Mouse (Mus musculus): ENCODE data around the gene Cwf19l1. TPM values are rescaled to one million over a fixed set of nuclear protein-coding genes. Genes with fewer than 3 reads are reported as not detected.
A peak's percentile ranks its signal among the peaks of the same experiment; 100 is the strongest.
"Not testable (repeated sequence)": the region's sequence is repeated elsewhere in the genome, so short reads cannot be mapped to it uniquely, and the experiment has no call there.

The Cwf19l1 gene
- polyA plus RNA-seq, 1 experiment from 2014 or later: 42.1 TPM

GRCm38 (mm10) chr19:44146568-44146879 is 10.8 kb upstream of the Cwf19l1 start:
- 60% methylated on average over 9 of the region's 9 CpGs for WGBS
- ATAC-seq (ENCODE audit: insufficient number of reproducible peaks, insufficient read depth, low FRiP score, low TSS enrichment): no peak
- H3K27ac ChIP-seq: no peak overlapping the region
- H3K9ac ChIP-seq: peak overlapping the region; percentile 77; the same call in 1 of the 2 replicates
- 0 out of 2 replicates have a peak, but pooled peaks cover 4% of the 10 kb centered on the region for H3K27me3 ChIP-seq
- H3K4me1 ChIP-seq: peaks cover 7% of the 10 kb centered on the region; the same call in 1 of the 2 replicates
- H3K9me3 ChIP-seq: no peaks in the 10 kb centered on the region
- peak overlapping the region; percentile 76 for H3K4me3 ChIP-seq
- peaks cover 28% of the 10 kb centered on the region for H3K36me3 ChIP-seq
- peak overlapping the region; percentile 76 for H3K4me2 ChIP-seq (replicated peaks)

- H3K27me3 ChIP-seq: 0 out of 2 replicates have a peak, but pooled peaks cover 4% of the 10 kb centered on the region
- peak within 1 kb of the TSS; percentile 76 for H3K4me3 ChIP-seq
- 0 out of 2 replicates have a peak, but pooled peaks have one; percentile 15 for ATAC-seq (ENCODE audit: insufficient number of reproducible peaks, insufficient read depth, low FRiP score, low TSS enrichment)
- peaks cover 7% of the 10 kb centered on the region; the same call in 1 of the 2 replicates for H3K4me1 ChIP-seq
- peak within 1 kb of the TSS; percentile 76 for H3K4me2 ChIP-seq (replicated peaks)
- H3K9me3 ChIP-seq: no peaks in the 10 kb centered on the region
- H3K9ac ChIP-seq: peak within 1 kb of the TSS; percentile 77
- H3K36me3 ChIP-seq: peaks cover 33% of the 10 kb centered on the region
- 4% methylated on average over 44 of the region's 46 CpGs for WGBS
- H3K27ac ChIP-seq: 0 out of 2 replicates have a peak within 1 kb of the TSS, but pooled peaks have one; percentile 60
These were observed 10.3 kb upstream of the Cwf19l1 start, which contains the start of gene Bloc1s2 for GRCm38 (mm10) chr19:44145702-44146567. Gene Bloc1s2, minus strand, starts transcription at chr19:44146446.

DNA sequence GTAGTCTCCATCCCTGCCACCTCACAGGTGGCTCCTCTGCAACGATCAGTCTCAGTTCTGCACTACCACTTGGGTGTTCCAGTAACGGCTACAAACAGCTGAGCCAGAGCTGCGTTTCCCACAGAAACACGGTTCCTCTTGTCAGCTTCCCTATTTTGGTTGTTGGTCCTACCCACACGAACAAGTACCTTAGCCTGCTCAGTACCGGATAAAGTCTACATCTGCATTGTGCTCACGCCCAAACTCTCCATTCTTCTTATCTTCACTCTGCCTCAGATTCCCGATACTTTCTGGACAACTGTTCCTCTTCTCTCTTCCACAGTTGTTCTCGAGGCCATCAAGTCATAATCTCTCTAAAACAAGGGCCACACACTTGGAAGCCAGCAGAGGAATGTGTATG is 8.7 kb upstream of the Cwf19l1 start:
- no peak overlapping the region for H3K4me3 ChIP-seq
- H3K9ac ChIP-seq: no peak overlapping the region
- H3K27ac ChIP-seq: no peak overlapping the region
- 92% methylated on average over 9 of the region's 9 CpGs for WGBS
- no peak for ATAC-seq (ENCODE audit: insufficient number of reproducible peaks, insufficient read depth, low FRiP score, low TSS enrichment)
- peaks cover 44% of the 10 kb centered on the region for H3K36me3 ChIP-seq
- H3K27me3 ChIP-seq: no peaks in the 10 kb centered on the region
- H3K4me2 ChIP-seq (replicated peaks): no peak overlapping the region
- H3K9me3 ChIP-seq: no peaks in the 10 kb centered on the region
- H3K4me1 ChIP-seq: peaks cover 7% of the 10 kb centered on the region; the same call in 1 of the 2 replicates

DNA sequence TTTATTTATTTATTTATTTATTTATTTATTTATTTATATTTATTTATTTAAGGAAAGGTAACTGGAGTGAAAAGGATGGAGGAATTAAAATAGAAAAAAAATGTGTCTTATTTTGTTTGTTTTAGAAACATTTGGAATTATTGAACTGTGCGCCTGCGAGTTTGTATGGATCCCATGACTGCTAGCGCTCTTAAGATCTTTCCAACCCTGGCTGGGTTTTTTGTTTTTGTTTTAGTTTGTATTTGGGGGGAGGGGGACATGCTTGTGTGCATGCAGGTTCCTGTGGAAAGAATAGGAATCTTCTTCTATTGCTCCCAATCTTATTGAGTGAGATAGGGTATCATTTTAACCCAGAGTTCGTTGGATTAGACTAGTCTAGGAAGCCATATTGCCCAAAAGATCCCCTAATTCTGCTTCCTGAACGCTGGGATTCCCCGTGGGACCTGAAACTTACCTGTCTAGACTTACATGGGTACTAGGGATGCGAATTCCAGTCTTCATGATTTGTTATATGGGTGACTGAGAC is 347 bp upstream of the Cwf19l1 start:
- Histone ChIP-seq H3K27me3 (no peaks in the 10 kb centered on the region), H3K9me3 (no peaks in the 10 kb centered on the region), H3K36me3 (peaks cover 34% of the 10 kb centered on the region), H3K4me3 (peak overlapping the region; percentile 79), H3K27ac (no peak overlapping the region), H3K4me2 (replicated peaks) (peak overlapping the region; percentile 51), H3K4me1 (peaks cover 6% of the 10 kb centered on the region), H3K9ac (no peak overlapping the region)
- WGBS: 24% methylated on average over 7 of the region's 7 CpGs
- ATAC-seq (ENCODE audit: insufficient number of reproducible peaks, insufficient read depth, low FRiP score, low TSS enrichment): no peak

- Histone ChIP-seq H3K27ac (no peak overlapping the region), H3K27me3 (no peaks in the 10 kb centered on the region), H3K4me2 (replicated peaks) (no peak overlapping the region), H3K36me3 (peaks cover 31% of the 10 kb centered on the region), H3K9me3 (no peaks in the 10 kb centered on the region), H3K4me3 (no peak overlapping the region), H3K4me1 (peaks cover 6% of the 10 kb centered on the region), H3K9ac (no peak overlapping the region)
- WGBS: 90% methylated on average over 5 of the region's 5 CpGs
- ATAC-seq (ENCODE audit: insufficient number of reproducible peaks, insufficient read depth, low FRiP score, low TSS enrichment): no peak
These were observed 2.8 kb downstream of the Cwf19l1 start for GRCm38 (mm10) chr19:44132917-44133316.

DNA sequence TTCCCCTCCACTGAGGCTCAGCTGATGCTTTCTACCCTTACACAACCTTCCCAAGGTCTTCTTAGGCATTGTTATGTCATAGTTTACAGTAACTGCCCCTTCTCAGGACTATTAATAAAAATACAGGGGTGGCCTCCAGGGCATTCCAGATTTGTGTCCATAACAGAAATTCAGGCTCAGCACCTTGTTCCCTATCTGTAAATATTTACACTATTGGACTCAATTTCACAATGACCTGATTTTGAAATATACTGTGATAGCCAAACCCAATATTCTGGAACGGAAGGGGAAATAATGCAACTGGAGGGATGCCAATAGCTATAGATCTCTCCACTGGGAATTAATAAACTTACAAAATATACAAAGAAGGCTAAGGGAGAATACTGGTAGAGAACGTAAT is 7.1 kb downstream of the Cwf19l1 start:
- H3K9me3 ChIP-seq: no peaks in the 10 kb centered on the region
- ATAC-seq (ENCODE audit: insufficient number of reproducible peaks, insufficient read depth, low FRiP score, low TSS enrichment): no peak
- no peaks in the 10 kb centered on the region for H3K4me1 ChIP-seq
- H3K27me3 ChIP-seq: no peaks in the 10 kb centered on the region
- no peak overlapping the region for H3K9ac ChIP-seq
- peaks cover 57% of the 10 kb centered on the region for H3K36me3 ChIP-seq
- no peak overlapping the region for H3K27ac ChIP-seq
- 88% methylated on average over 2 of the region's 2 CpGs for WGBS
- H3K4me3 ChIP-seq: no peak overlapping the region
- H3K4me2 ChIP-seq (replicated peaks): no peak overlapping the region

DNA sequence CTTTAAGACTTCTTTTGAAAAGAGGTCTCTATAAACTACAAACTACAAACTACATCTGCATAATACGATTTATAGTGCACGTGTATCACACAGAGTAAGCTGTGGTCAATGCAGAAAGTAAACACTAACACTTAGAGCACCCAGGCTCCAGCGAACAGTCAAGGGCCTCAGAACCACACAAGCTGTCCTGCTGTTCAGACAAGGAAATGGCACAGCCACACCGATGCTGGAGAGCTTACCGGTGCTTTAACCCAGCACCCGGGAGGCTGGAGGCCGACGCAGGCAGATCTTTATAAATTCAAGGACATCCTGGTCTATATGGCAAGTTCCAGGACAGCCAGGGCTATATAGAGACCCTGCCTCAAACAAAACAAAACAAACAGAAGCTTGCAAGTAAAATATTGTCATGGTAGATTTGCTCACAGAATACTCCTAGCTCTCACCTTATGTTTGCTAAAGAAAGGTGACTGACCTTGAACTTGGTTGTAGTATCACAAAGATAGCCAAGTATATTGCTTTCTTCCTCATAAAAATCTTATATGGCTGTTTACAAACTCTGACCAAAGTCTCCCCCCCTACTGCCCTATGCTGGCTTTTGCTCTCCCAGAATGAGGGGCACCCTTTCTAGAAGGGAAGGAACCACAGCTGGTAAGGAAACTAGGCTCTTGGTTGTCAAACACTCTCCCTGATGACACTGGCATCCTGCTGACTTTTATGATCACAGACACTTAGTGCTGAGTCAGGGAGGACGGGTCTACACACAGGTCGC is 7.8 kb downstream of the Cwf19l1 start:
- H3K27ac ChIP-seq: no peak overlapping the region
- no peaks in the 10 kb centered on the region for H3K27me3 ChIP-seq
- 92% methylated on average over 10 of the region's 10 CpGs for WGBS
- H3K4me1 ChIP-seq: no peaks in the 10 kb centered on the region
- no peak overlapping the region for H3K4me2 ChIP-seq (replicated peaks)
- no peak overlapping the region for H3K4me3 ChIP-seq
- H3K36me3 ChIP-seq: peaks cover 63% of the 10 kb centered on the region
- no peak overlapping the region for H3K9ac ChIP-seq
- H3K9me3 ChIP-seq: no peaks in the 10 kb centered on the region
- ATAC-seq (ENCODE audit: insufficient number of reproducible peaks, insufficient read depth, low FRiP score, low TSS enrichment): no peak

GRCm38 (mm10) chr19:44121137-44121536 is 14.5 kb downstream of the Cwf19l1 start:
- no peak overlapping the region for H3K9ac ChIP-seq
- ATAC-seq (ENCODE audit: insufficient number of reproducible peaks, insufficient read depth, low FRiP score, low TSS enrichment): no peak
- no peaks in the 10 kb centered on the region for H3K4me1 ChIP-seq
- H3K36me3 ChIP-seq: peaks cover 70% of the 10 kb centered on the region
- no peak overlapping the region for H3K4me3 ChIP-seq
- no peak overlapping the region for H3K4me2 ChIP-seq (replicated peaks)
- no peak overlapping the region for H3K27ac ChIP-seq
- WGBS: 92% methylated on average over 7 of the region's 7 CpGs
- H3K9me3 ChIP-seq: no peaks in the 10 kb centered on the region
- H3K27me3 ChIP-seq: no peaks in the 10 kb centered on the region

DNA sequence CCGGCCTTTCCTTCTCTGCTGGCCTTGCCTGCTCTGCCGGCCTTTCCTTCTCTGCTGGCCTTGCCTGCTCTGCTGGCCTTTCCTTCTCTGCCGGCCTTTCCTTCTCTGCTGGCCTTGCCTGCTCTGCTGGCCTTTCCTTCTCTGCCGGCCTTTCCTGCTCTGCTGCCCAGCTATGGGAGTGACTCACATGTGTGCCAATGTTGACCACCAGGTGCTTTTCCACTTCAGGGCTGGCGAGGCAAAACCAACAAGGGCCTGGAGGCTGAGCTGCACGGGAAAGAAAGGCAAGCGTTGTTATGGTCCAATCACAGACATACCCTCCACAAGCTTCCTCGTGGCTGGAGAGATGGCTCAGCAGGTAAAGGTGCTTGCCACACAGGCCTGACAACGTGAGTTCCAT is 15.0 kb downstream of the Cwf19l1 start:
- WGBS: 92% methylated on average over 9 of the region's 9 CpGs
- H3K4me3 ChIP-seq; H3K4me1 ChIP-seq; H3K9me3 ChIP-seq; H3K27me3 ChIP-seq; ATAC-seq (ENCODE audit: insufficient number of reproducible peaks, insufficient read depth, low FRiP score, low TSS enrichment); H3K27ac ChIP-seq; H3K4me2 ChIP-seq (replicated peaks); H3K9ac ChIP-seq: not testable (repeated sequence)
- H3K36me3 ChIP-seq: peaks cover 72% of the 10 kb centered on the region

DNA sequence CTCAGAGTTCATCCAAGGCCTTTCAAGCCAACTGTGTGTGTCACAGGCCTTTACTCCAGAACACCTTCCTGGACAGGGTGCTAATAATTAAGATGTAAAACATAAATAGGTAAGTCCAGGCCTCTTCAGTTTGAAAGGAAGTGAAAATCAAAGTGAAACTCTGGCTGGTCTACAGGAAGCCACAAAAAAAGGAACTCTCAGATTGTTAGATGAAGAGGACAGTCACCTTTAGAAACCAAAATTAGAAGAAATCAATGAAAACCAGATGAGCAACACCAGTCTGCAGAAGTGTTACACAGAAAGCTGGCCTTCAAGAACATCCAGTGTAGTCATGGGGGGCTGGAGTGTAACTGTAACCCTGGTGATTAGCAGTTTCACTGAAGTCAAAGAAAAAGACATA is 17.9 kb downstream of the Cwf19l1 start:
- H3K4me2 ChIP-seq (replicated peaks): no peak overlapping the region
- no peaks in the 10 kb centered on the region for H3K9me3 ChIP-seq
- H3K27ac ChIP-seq: no peak overlapping the region
- H3K4me1 ChIP-seq: no peaks in the 10 kb centered on the region
- ATAC-seq (ENCODE audit: insufficient number of reproducible peaks, insufficient read depth, low FRiP score, low TSS enrichment): no peak
- H3K27me3 ChIP-seq: no peaks in the 10 kb centered on the region
- H3K9ac ChIP-seq: no peak overlapping the region
- no peak overlapping the region for H3K4me3 ChIP-seq
- peaks cover 70% of the 10 kb centered on the region for H3K36me3 ChIP-seq

DNA sequence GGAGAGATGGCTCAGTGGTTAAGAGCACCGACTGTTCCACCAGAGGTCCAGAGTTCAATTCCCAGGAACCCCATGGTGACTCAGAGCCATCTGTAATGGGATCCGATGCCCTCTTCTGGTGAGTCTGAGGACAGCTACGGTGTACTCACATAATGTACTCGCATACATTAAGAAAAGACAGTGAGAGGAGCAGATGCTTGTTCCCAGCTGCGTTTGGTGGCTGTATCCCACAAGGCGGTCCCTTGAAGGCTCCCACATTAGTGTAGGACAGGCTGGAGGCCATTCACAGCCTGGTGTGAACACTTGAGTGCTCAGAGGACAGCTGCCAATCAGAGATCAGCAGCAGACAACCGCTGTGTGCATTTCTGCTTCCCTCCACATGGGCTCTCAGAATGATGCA is 24.0 kb downstream of the Cwf19l1 start:
- no peaks in the 10 kb centered on the region for H3K9me3 ChIP-seq
- WGBS: 70% methylated on average over 7 of the region's 7 CpGs
- no peak overlapping the region for H3K4me2 ChIP-seq (replicated peaks)
- H3K9ac ChIP-seq: no peak overlapping the region
- H3K36me3 ChIP-seq: peaks cover 58% of the 10 kb centered on the region
- H3K27ac ChIP-seq: no peak overlapping the region
- H3K4me1 ChIP-seq: peaks cover 5% of the 10 kb centered on the region
- ATAC-seq (ENCODE audit: insufficient number of reproducible peaks, insufficient read depth, low FRiP score, low TSS enrichment): no peak
- H3K27me3 ChIP-seq: no peaks in the 10 kb centered on the region
- H3K4me3 ChIP-seq: no peak overlapping the region

All from embryonic facial prominence, embryonic 12.5 days (tissue).